Mouse (Mus musculus) midbrain, embryonic 13.5 days (tissue): Measurements from ENCODE around the gene Cbl. TPM values are rescaled to one million over a fixed set of nuclear protein-coding genes. Genes with fewer than 3 reads are reported as not detected.

Experiments used
- ATAC-seq: fragments of 200-750 bp; cut with Nextera tagmentation; 2 replicates; pipeline ENCODE4 v1.8.0; 2017; ENCODE audit warnings: mild to moderate bottlenecking, moderate TSS enrichment, moderate library complexity
- H3K27ac ChIP-seq: fragments of 300-500 bp; sonication (generic); 2 replicates; pipeline ENCODE4 v1.5.1; 2015; ENCODE audit warnings: inconsistent platforms, mild to moderate bottlenecking, moderate library complexity
- H3K27me3 ChIP-seq: fragments of 300-500 bp; sonication (generic); 2 replicates; pipeline ENCODE4 v1.6.1; 2015; ENCODE audit warnings: mild to moderate bottlenecking, inconsistent platforms
- H3K36me3 ChIP-seq: fragments of 300-500 bp; sonication (generic); 2 replicates; pipeline ENCODE4 v1.6.1; 2015; ENCODE audit warnings: mild to moderate bottlenecking, inconsistent platforms
- H3K4me1 ChIP-seq: fragments of 300-500 bp; sonication (generic); replicated peaks from 2 replicates; pipeline ENCODE4 v1.6.1; 2015; ENCODE audit warnings: inconsistent platforms
- H3K4me2 ChIP-seq: fragments of 300-500 bp; sonication (generic); replicated peaks from 2 replicates; pipeline ENCODE4 v1.6.1; 2015; ENCODE audit warnings: moderate library complexity, mild to moderate bottlenecking, inconsistent platforms
- H3K4me3 ChIP-seq: fragments of 300-500 bp; sonication (generic); replicated peaks from 2 replicates; pipeline ENCODE4 v1.5.1; 2015; ENCODE audit warnings: mild to moderate bottlenecking, inconsistent platforms
- H3K9ac ChIP-seq: fragments of 300-500 bp; sonication (generic); replicated peaks from 2 replicates; pipeline ENCODE4 v1.6.1; 2015; ENCODE audit warnings: mild to moderate bottlenecking, inconsistent platforms
- H3K9me3 ChIP-seq: fragments of 300-500 bp; sonication (generic); 2 replicates; pipeline ENCODE4 v1.6.1; 2016; ENCODE audit warnings: mild to moderate bottlenecking, inconsistent platforms
- WGBS: fragments of 180-500 bp; shearing (Covaris S2); methylation state at CpG from one replicate; pipeline ENCODE4 v1.1.7; 2015; 5-methylcytosine and 5-hydroxymethylcytosine counted together
- polyA plus RNA-seq: library from polyadenylated mRNA; unstranded; fragments of >200 nt; fragmentation: Nextera tagmentation; extraction: Ambion mirVana; gene quantifications from 2 replicates; pipeline ENCODE4 v1.2.1, GENCODE M21; 2015

Gene Cbl
- polyA plus RNA-seq, 1 experiment from 2014 or later: 28.5 TPM

DNA sequence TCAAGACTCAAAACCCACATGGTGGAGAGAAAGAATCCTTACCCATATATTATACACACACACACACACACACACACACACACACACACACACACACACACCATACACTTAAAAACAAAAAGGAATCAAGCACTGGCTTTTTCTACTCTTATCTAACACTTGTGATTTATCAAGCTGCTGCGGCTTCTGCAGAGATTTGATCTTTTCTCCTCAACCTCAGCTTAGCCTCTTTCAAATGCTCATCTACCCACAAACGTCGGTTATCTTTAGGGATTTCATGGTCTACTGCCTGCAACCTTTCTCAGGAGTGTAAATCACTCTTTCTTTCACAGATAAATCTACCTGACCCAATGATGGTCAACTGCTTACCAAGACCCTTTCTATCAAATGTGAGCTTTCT lies 33.4 kb downstream of the Cbl start:
- no peaks in the 10 kb centered on the region for H3K27me3 ChIP-seq
- H3K36me3 ChIP-seq: peaks cover 33% of the 10 kb centered on the region
- no peak overlapping the region for H3K4me2 ChIP-seq
- no peaks in the 10 kb centered on the region for H3K9me3 ChIP-seq
- H3K27ac ChIP-seq: no peak overlapping the region
- ATAC-seq: no peak
- 67% methylated on average over 3 of the region's 3 CpGs for WGBS
- H3K9ac ChIP-seq: no peak overlapping the region
- no peak overlapping the region for H3K4me3 ChIP-seq
- no peaks in the 10 kb centered on the region for H3K4me1 ChIP-seq

DNA sequence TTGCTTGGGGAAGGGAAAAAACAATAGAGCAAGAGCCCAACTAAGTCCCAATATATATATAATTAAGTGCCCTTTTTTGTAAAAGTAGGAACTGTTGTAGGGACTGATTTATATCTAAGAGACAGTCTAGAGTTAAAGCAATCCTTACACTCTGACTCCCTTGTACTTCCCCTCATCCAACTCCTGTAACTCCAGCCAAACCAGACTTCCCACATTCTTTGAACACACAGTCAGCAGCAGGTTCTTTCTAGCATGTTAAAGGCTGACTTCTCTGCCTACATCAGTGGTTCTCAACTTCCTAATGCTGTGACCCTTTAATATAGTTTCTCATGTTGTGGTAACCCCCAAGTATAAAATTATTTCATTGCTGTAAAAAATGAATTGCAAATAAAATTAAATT lies 34.3 kb downstream of the Cbl start:
- no peaks in the 10 kb centered on the region for H3K4me1 ChIP-seq
- H3K27me3 ChIP-seq: no peaks in the 10 kb centered on the region
- no peaks in the 10 kb centered on the region for H3K9me3 ChIP-seq
- H3K27ac ChIP-seq: no peak overlapping the region
- H3K36me3 ChIP-seq: peaks cover 33% of the 10 kb centered on the region
- H3K9ac ChIP-seq: no peak overlapping the region
- no peak overlapping the region for H3K4me2 ChIP-seq
- H3K4me3 ChIP-seq: no peak overlapping the region
- ATAC-seq: no peak

DNA sequence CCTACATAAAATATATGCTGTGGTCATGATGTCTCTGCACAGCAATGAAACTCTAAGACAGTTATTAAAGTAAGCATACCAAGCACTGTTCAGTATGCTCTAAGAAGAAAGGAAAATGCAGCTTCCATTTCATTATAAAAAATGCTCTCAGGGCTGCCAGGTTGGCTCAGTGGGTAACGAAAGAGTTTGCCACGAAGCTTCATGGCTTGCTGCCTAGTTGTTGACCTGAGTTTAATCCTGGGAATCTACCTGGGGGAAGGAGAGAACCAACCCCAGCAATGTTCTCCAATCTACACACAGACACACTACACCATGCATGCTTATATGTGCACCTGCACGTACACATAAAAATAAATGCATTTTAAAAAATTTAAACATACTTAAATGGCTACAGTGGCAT lies 34.7 kb downstream of the Cbl start:
- H3K9ac ChIP-seq: no peak overlapping the region
- 93% methylated on average over 3 of the region's 3 CpGs for WGBS
- no peak overlapping the region for H3K27ac ChIP-seq
- no peak overlapping the region for H3K4me3 ChIP-seq
- H3K4me2 ChIP-seq: no peak overlapping the region
- H3K27me3 ChIP-seq: no peaks in the 10 kb centered on the region
- H3K36me3 ChIP-seq: peaks cover 33% of the 10 kb centered on the region
- H3K9me3 ChIP-seq: no peaks in the 10 kb centered on the region
- no peak for ATAC-seq
- H3K4me1 ChIP-seq: no peaks in the 10 kb centered on the region

DNA sequence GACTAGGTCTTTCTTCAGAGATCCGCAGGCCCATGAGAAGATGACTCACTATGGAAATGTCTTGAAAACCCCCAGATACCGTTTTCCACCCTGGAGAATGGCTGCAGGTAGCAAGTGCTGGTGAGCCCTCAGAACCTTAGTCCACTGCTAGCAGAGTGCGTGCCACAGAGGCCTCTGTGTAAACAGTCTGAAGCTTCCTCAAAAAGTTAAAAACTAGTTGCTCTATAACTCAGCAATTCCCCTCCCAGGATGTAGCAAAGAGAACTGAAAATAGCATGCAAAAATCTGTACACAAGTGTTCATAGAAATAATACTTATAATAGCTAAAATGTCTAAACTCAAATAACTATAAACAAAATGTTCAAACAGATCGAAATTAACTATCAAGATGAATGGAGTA lies 37.5 kb downstream of the Cbl start:
- WGBS: 95% methylated on average over 4 of the region's 4 CpGs
- no peak for ATAC-seq

DNA sequence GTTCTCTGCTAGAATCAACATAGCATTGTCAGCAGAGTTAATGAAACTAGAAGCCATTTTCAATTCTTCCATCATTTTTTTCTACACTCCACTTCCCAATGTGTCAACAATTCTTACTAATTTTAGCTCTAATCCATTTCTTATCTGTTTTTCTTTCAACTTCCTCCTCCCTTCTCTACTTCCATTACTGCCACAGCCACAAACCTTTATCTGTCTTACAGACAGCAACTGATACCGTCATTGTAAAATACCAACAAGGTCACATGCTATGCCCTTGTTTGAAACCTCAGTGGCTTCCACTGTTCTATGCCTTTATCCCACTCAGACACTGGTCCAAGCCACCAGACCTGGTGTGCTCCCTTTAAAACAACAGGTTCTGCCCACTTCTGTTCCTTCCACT lies 39.8 kb downstream of the Cbl start:
- H3K27ac ChIP-seq: no peak overlapping the region
- 91% methylated on average over 1 of the region's 1 CpGs for WGBS
- no peak for ATAC-seq
- no peak overlapping the region for H3K4me2 ChIP-seq
- no peak overlapping the region for H3K4me3 ChIP-seq
- no peaks in the 10 kb centered on the region for H3K9me3 ChIP-seq
- no peak overlapping the region for H3K9ac ChIP-seq
- no peaks in the 10 kb centered on the region for H3K27me3 ChIP-seq
- H3K4me1 ChIP-seq: no peaks in the 10 kb centered on the region
- peaks cover 14% of the 10 kb centered on the region for H3K36me3 ChIP-seq

More for the DNA sequence above, 37.5 kb downstream of the Cbl start:
- peaks cover 33% of the 10 kb centered on the region for H3K36me3 ChIP-seq
- H3K27me3 ChIP-seq: no peaks in the 10 kb centered on the region
- H3K4me1 ChIP-seq: no peaks in the 10 kb centered on the region
- H3K4me2 ChIP-seq: no peak overlapping the region
- no peaks in the 10 kb centered on the region for H3K9me3 ChIP-seq
- H3K9ac ChIP-seq: no peak overlapping the region
- no peak overlapping the region for H3K27ac ChIP-seq
- no peak overlapping the region for H3K4me3 ChIP-seq

DNA sequence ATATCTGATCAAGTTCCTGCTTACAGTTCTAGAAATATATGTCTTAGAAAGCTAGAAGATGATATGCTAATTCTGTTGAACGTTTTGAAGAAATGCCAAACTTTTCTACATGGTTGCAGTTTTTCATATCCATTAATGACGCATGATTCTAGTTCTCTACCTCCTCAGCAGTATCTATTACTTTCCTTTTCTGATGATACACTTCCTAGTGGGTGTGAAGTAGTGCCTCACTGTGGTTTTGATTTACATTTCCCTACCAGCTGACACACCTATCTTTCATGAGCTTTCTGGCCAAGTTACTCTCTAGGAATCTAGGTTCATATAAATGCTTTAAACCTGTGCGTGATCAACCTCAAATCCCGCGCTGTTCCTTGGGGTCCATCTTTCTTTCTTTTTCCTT lies 41.1 kb downstream of the Cbl start:
- no peaks in the 10 kb centered on the region for H3K27me3 ChIP-seq
- WGBS: 96% methylated on average over 5 of the region's 5 CpGs
- H3K4me3 ChIP-seq: no peak overlapping the region
- no peak overlapping the region for H3K9ac ChIP-seq
- no peak for ATAC-seq
- no peaks in the 10 kb centered on the region for H3K9me3 ChIP-seq
- H3K4me1 ChIP-seq: peaks cover 6% of the 10 kb centered on the region; the same call in 1 of the 2 replicates
- H3K4me2 ChIP-seq: no peak overlapping the region
- H3K36me3 ChIP-seq: peaks cover 5% of the 10 kb centered on the region
- H3K27ac ChIP-seq: no peak overlapping the region

DNA sequence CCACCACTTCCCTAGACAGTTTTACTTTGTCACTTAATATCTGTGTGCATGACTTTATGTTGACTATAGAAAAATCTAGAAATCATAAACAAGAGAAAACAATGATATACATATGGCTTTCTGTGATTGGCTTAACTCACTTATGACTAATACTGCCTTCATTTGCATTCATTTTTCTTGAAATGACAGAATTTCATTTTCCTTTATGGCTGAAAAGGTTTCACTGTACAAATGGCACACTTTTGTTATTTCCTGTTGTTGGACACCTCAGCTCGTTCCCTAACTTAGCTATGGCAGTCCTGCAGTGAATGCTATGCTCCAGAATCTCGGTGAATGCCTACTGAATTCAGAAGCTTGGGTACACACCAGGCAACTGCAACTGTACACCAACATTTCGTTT lies 41.5 kb downstream of the Cbl start:
- ATAC-seq: no peak
- peaks cover under 1% of the 10 kb centered on the region for H3K36me3 ChIP-seq
- H3K9ac ChIP-seq: no peak overlapping the region
- WGBS: 95% methylated on average over 3 of the region's 3 CpGs
- H3K9me3 ChIP-seq: no peaks in the 10 kb centered on the region
- H3K4me2 ChIP-seq: no peak overlapping the region
- no peak overlapping the region for H3K4me3 ChIP-seq
- H3K27me3 ChIP-seq: no peaks in the 10 kb centered on the region
- H3K4me1 ChIP-seq: peaks cover 6% of the 10 kb centered on the region; the same call in 1 of the 2 replicates
- H3K27ac ChIP-seq: no peak overlapping the region

DNA sequence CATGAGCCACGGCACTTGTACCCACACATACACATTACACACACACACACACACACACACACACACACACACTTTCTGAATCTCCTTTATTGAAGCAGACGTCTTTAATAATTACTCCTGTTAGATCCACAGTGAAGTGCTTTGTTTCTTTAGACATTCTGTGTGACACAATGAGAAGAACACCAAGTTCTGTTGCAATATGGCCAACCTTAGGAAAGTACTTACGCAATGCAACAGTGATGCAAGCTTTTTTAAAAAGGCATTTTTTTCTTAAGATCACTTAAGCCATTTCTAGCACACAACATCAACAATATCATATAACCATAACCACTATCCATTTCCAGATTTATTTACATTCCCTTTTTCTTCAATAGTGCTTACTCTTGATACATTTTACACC lies 42.7 kb downstream of the Cbl start:
- peaks cover 6% of the 10 kb centered on the region; the same call in 1 of the 2 replicates for H3K4me1 ChIP-seq
- ATAC-seq: no peak
- H3K4me3 ChIP-seq: no peak overlapping the region
- H3K27ac ChIP-seq: no peak overlapping the region
- no peaks in the 10 kb centered on the region for H3K27me3 ChIP-seq
- no peaks in the 10 kb centered on the region for H3K9me3 ChIP-seq
- no peak overlapping the region for H3K9ac ChIP-seq
- H3K4me2 ChIP-seq: no peak overlapping the region
- 77% methylated on average over 3 of the region's 3 CpGs for WGBS
- H3K36me3 ChIP-seq: no peaks in the 10 kb centered on the region; the same call in 1 of the 2 replicates

DNA sequence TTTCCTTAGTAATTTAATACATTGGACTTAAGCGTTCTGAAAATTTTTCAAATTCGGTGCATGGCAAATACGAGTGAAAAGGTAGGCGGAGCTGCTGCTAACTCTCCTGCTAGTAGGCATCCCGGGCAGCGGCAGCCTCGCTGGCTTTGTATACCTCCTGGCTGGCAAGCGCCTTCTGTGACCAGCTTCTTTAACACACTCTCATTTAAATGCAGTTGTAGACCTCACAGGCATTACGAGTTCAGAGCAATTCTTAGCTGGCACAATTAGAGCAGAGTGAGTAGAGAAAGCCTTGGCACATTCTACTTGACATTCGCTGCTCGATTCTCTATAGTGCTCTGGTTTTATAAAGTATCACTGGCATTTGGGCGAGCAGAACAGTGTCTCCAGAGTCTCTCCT lies 45.6 kb downstream of the Cbl start:
- Histone ChIP-seq H3K27me3 (no peaks in the 10 kb centered on the region), H3K9me3 (no peaks in the 10 kb centered on the region), H3K9ac (no peak overlapping the region), H3K4me2 (no peak overlapping the region), H3K4me3 (no peak overlapping the region), H3K4me1 (peaks cover 9% of the 10 kb centered on the region; the same call in 1 of the 2 replicates), H3K36me3 (no peaks in the 10 kb centered on the region), H3K27ac (no peak overlapping the region)
- ATAC-seq: no peak
- 67% methylated on average over 12 of the region's 12 CpGs for WGBS

DNA sequence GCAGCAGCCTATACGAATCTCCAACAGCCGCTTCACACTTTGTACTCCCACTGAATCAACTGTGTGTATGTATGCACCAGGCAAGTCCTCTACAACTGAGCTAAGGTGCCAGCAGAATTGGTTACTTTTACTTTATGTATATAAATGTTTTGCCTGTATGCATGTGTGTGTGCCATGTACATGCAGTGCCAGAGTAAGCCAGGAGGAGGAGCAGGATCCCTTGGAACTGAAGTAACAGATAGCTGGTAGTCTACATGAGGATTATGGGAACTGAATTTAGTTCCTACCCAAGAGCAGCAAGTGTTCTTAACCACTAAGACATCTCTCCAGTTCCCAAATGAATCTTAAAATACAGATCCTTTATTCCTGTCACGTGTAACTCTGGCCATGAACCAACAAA lies 51.6 kb downstream of the Cbl start:
- Histone ChIP-seq H3K4me2 (no peak overlapping the region), H3K36me3 (peaks cover 9% of the 10 kb centered on the region; the same call in 1 of the 2 replicates), H3K4me1 (0 out of 2 replicates have a peak, but pooled peaks cover 4% of the 10 kb centered on the region), H3K9ac (no peak overlapping the region), H3K27ac (no peak overlapping the region), H3K9me3 (no peaks in the 10 kb centered on the region; the same call in 1 of the 2 replicates), H3K4me3 (no peak overlapping the region), H3K27me3 (no peaks in the 10 kb centered on the region)
- no peak for ATAC-seq
- 93% methylated on average over 3 of the region's 3 CpGs for WGBS

DNA sequence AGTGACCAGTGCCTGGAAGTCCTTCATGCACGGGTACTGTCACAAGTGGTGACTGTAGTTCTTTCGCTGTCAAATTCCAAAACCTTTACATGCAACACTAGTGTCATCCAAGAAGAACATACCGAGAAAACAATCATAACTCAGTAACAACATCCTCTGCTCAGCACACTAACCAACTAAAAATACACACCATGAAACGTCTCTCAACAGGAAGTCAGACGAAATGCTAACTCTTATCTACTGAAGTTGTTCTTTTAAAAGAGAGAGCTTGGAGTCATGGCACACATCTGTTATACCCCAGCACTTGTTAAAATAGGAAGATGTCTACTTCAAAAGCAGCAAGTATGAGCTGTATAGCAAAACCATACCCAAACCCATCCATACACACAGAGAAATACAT lies 52.3 kb downstream of the Cbl start:
- 88% methylated on average over 5 of the region's 5 CpGs for WGBS

DNA sequence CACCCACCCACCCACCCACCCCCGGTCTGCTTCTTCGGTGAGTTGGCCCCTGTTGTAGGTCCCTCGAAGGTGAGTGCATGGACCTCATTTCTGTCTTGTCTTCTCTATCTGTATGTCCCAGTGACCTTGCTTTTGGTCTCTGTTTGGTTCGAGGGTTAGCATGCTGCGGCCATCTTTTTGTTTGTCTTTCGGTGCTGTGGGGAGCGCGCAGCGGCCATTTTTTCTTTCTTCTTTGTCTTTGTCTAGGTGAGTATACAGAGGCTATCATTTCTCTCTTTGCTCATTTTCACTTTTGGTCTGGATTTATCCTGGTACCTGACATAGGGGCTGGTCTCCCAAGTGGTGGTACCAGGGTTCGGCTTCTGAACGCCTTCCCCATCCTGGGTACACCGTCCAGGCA lies 55.0 kb downstream of the Cbl start:
- Histone ChIP-seq H3K9me3 (no peaks in the 10 kb centered on the region; the same call in 1 of the 2 replicates), H3K4me1 (no peaks in the 10 kb centered on the region), H3K27ac (no peak overlapping the region), H3K9ac (no peak overlapping the region), H3K36me3 (peaks cover 9% of the 10 kb centered on the region; the same call in 1 of the 2 replicates), H3K27me3 (no peaks in the 10 kb centered on the region), H3K4me3 (no peak overlapping the region), H3K4me2 (no peak overlapping the region)
- 97% methylated on average over 12 of the region's 12 CpGs for WGBS
- ATAC-seq: no peak

More for the DNA sequence above, 52.3 kb downstream of the Cbl start:
- H3K27me3 ChIP-seq: no peaks in the 10 kb centered on the region
- H3K4me3 ChIP-seq: no peak overlapping the region
- no peak overlapping the region for H3K27ac ChIP-seq
- H3K4me2 ChIP-seq: no peak overlapping the region
- no peak for ATAC-seq
- peaks cover 9% of the 10 kb centered on the region; the same call in 1 of the 2 replicates for H3K36me3 ChIP-seq
- H3K9ac ChIP-seq: no peak overlapping the region
- 0 out of 2 replicates have a peak, but pooled peaks cover 4% of the 10 kb centered on the region for H3K4me1 ChIP-seq
- no peaks in the 10 kb centered on the region; the same call in 1 of the 2 replicates for H3K9me3 ChIP-seq

DNA sequence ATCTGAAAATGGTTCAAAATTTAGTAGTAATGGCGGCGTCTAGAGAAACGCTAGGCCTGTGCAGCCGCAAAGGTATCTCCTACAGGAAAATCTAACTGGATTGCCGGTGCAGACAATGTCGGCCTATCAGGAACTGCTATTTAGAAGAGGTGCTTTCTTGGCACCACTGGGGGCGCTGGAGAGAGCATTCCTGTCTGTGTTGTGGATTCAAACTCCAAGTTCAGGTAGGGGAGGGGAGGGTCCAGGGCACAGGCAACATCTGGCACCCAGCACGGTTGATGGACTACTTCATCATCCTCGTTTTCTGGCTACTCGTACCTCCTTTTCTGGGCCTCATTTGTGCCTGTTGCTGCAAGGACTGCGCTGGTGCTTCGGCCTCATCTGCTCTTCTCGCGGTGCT lies 55.5 kb downstream of the Cbl start:
- H3K9me3 ChIP-seq: no peaks in the 10 kb centered on the region; the same call in 1 of the 2 replicates
- no peaks in the 10 kb centered on the region for H3K4me1 ChIP-seq
- H3K27me3 ChIP-seq: no peaks in the 10 kb centered on the region
- 90% methylated on average over 14 of the region's 14 CpGs for WGBS
- no peak overlapping the region for H3K4me3 ChIP-seq
- ATAC-seq: no peak
- H3K36me3 ChIP-seq: peaks cover 9% of the 10 kb centered on the region; the same call in 1 of the 2 replicates
- no peak overlapping the region for H3K27ac ChIP-seq
- no peak overlapping the region for H3K4me2 ChIP-seq
- no peak overlapping the region for H3K9ac ChIP-seq
